Mouse (Mus musculus) embryonic facial prominence, embryonic 10.5 days (tissue): ENCODE measurements at regions not wholly inside any gene's neighbourhood (a gene's known extent, or its start where the extent isn't known, plus 50 kb on each side); places are given as distances from the start of the nearest gene placed in this dataset.
A peak's percentile ranks its signal among the peaks of the same experiment; 100 is the strongest.

Experiments
- DNase-seq: peaks from one replicate; pipeline ENCODE4 v3.0.0-alpha.2; 2017; ENCODE audit warnings: low spot score
- H3K27ac ChIP-seq: fragments of 300-500 bp; sonication (generic); replicated peaks from 2 replicates; pipeline ENCODE4 v1.5.1; 2016; ENCODE audit warnings: mild to moderate bottlenecking
- H3K27me3 ChIP-seq: fragments of 300-500 bp; sonication (generic); replicated peaks from 2 replicates; pipeline ENCODE4 v1.6.1; 2016; ENCODE audit warnings: low read depth, mild to moderate bottlenecking; ENCODE audit not compliant: poor library complexity, severe bottlenecking
- H3K36me3 ChIP-seq: fragments of 300-500 bp; sonication (generic); replicated peaks from 2 replicates; pipeline ENCODE4 v1.6.1; 2016; ENCODE audit warnings: mild to moderate bottlenecking, moderate library complexity
- H3K4me1 ChIP-seq: fragments of 300-500 bp; sonication (generic); 2 replicates; pipeline ENCODE4 v1.6.1; 2016
- H3K4me3 ChIP-seq: fragments of 300-500 bp; sonication (generic); 2 replicates; pipeline ENCODE4 v1.5.1; 2016; ENCODE audit warnings: mild to moderate bottlenecking, moderate library complexity
- H3K9me3 ChIP-seq: fragments of 300-500 bp; sonication (generic); 2 replicates; pipeline ENCODE4 v1.6.1; 2016; ENCODE audit warnings: mild to moderate bottlenecking
- WGBS: fragments of 180-500 bp; shearing (Covaris S2); methylation state at CpG from one replicate; pipeline ENCODE4 v1.1.7; 2016; 5-methylcytosine and 5-hydroxymethylcytosine counted together

GRCm38 (mm10) chr13:97462110-97462883 lies 221.4 kb downstream of the Enc1 start:
- 86% methylated on average over 13 of the region's 13 CpGs for WGBS
- Histone ChIP-seq H3K4me1 (0 out of 2 replicates have a peak, but pooled peaks cover 3% of the 10 kb centered on the region), H3K4me3 (no peak overlapping the region), H3K27ac (no peak overlapping the region), H3K9me3 (no peaks in the 10 kb centered on the region), H3K27me3 (no peaks in the 10 kb centered on the region), H3K36me3 (no peaks in the 10 kb centered on the region)
- no peak for DNase-seq

GRCm38 (mm10) chr13:97461207-97461606 lies 220.3 kb downstream of the Enc1 start:
- Histone ChIP-seq H3K36me3 (no peaks in the 10 kb centered on the region), H3K27ac (no peak overlapping the region; the same call in 1 of the 2 replicates), H3K9me3 (no peaks in the 10 kb centered on the region), H3K4me1 (peaks cover 3% of the 10 kb centered on the region; the same call in 1 of the 2 replicates), H3K4me3 (no peak overlapping the region), H3K27me3 (no peaks in the 10 kb centered on the region)
- DNase-seq: no peak
- 91% methylated on average over 4 of the region's 4 CpGs for WGBS

- Histone ChIP-seq H3K27ac (no peak overlapping the region), H3K4me1 (peaks cover 17% of the 10 kb centered on the region), H3K27me3 (no peaks in the 10 kb centered on the region), H3K9me3 (no peaks in the 10 kb centered on the region), H3K4me3 (no peak overlapping the region), H3K36me3 (no peaks in the 10 kb centered on the region)
- WGBS: 92% methylated on average over 7 of the region's 7 CpGs
- no peak for DNase-seq
Measured at GRCm38 (mm10) chr13:97459106-97459505, 218.2 kb downstream of the Enc1 start.

GRCm38 (mm10) chr13:97455961-97456360 lies 215.1 kb downstream of the Enc1 start:
- H3K27me3 ChIP-seq: no peaks in the 10 kb centered on the region
- no peaks in the 10 kb centered on the region for H3K36me3 ChIP-seq
- no peak for DNase-seq
- H3K4me3 ChIP-seq: no peak overlapping the region
- H3K4me1 ChIP-seq: peaks cover 36% of the 10 kb centered on the region
- 34% methylated on average over 6 of the region's 6 CpGs for WGBS
- no peak overlapping the region for H3K27ac ChIP-seq
- H3K9me3 ChIP-seq: no peaks in the 10 kb centered on the region

DNA sequence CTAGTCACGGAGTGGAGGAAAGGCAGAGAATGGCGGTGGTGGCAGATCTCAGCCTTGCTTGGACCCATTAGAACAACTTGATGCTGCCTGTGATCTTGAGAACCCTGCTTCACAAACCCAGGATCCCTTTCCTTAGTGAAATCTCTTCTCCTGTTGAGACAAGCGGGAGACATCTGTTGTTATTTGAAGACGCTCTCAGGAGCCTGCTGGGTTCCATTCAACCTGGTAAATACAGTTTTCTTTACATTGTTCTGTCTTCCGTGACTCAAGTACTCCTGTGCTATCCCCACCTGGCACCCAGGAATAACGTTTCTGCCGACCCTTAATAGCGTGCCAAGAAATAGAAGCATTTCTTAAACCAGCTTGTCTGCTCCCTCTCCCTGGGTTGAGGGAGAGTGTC lies 213.8 kb downstream of the Enc1 start:
- no peak overlapping the region for H3K27ac ChIP-seq
- WGBS: 67% methylated on average over 8 of the region's 8 CpGs
- no peaks in the 10 kb centered on the region for H3K9me3 ChIP-seq
- no peak for DNase-seq
- H3K4me3 ChIP-seq: no peak overlapping the region
- no peaks in the 10 kb centered on the region for H3K36me3 ChIP-seq
- H3K4me1 ChIP-seq: peaks cover 44% of the 10 kb centered on the region
- H3K27me3 ChIP-seq: no peaks in the 10 kb centered on the region

DNA sequence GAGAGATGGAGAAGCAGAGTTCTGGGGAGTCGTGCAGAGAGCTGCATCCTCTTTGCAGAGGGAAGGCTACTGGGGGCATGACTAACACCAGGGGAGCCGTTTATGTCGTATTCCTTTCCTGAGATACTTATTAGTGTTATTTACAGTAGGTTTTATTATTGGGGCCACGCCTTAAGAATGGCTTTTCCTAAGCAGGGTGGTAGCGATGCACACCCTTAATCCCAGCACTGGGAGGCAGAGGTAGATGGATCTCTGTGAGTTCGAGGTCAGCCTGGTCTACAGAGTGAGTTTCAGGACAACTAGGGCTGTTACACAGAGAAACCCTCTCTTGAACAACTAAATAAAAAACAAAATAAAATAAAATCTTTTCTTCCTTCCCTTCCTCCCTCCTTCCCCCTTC lies 212.6 kb downstream of the Enc1 start:
- Histone ChIP-seq H3K9me3 (no peaks in the 10 kb centered on the region), H3K27me3 (no peaks in the 10 kb centered on the region), H3K36me3 (no peaks in the 10 kb centered on the region), H3K4me1 (peaks cover 44% of the 10 kb centered on the region), H3K4me3 (no peak overlapping the region), H3K27ac (peak overlapping the region; percentile 65)
- 61% methylated on average over 6 of the region's 6 CpGs for WGBS
- DNase-seq: no peak

DNA sequence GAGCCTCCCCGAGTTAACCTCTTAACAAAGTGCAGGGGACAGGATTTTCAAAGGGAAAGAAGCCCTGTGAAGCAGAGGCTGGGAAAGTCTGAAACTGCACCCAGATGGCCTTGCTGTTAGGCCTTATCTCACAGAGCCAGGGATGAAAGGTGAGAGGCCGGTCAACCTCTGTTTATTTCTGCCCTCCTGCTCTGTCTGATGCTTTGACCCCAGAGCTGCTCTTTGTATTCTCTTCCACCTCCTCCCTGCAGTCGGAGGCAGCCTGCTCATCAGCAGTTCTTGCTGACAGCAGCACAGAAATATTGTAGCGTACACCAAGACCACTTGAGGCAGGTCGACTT lies 212.2 kb downstream of the Enc1 start:
- DNase-seq: no peak
- peaks cover 44% of the 10 kb centered on the region for H3K4me1 ChIP-seq
- H3K4me3 ChIP-seq: no peak overlapping the region
- H3K36me3 ChIP-seq: no peaks in the 10 kb centered on the region
- H3K27ac ChIP-seq: peak overlapping the region; percentile 65
- H3K9me3 ChIP-seq: no peaks in the 10 kb centered on the region
- H3K27me3 ChIP-seq: no peaks in the 10 kb centered on the region
- 9% methylated on average over 5 of the region's 5 CpGs for WGBS

DNA sequence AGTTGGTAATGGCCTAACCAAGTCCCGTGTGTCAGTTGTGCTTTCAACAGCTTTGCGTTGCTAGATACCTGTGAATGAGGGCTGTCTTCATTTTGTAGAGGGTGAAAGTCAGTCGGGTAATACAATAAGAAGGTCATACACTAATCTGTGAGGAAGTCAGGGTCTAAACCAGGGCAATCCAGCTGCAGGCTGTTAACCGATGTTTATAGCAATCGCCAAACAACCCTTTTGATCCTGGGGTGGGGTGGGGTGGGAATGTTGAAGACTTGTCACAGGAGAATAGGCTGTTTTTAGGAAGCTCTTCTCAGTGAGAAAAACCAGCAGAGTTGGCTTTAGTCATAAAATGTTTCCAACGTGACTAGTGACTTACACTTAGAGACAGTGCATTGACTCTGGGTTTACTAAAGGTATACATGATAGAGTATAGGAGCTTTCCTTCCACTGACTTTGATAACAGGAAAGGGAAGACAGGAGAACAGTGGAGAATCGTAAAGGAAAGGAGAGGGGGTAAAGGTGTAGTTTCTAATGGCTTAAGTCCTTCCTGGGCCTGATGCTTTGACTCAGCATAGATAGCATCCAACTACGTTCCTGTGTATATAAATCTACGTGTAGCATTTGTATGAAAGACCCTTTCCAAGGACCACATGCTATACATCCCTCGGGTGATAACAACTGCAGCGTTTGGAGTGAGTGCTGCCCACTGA lies 211.6 kb downstream of the Enc1 start:
- Histone ChIP-seq H3K4me3 (no peak overlapping the region), H3K4me1 (peaks cover 44% of the 10 kb centered on the region), H3K27me3 (no peaks in the 10 kb centered on the region), H3K27ac (peak overlapping the region; percentile 65), H3K9me3 (no peaks in the 10 kb centered on the region), H3K36me3 (no peaks in the 10 kb centered on the region)
- 38% methylated on average over 11 of the region's 11 CpGs for whole genome bisulfite sequencing
- no peak for DNase-seq

- no peak for DNase-seq
- Histone ChIP-seq H3K4me1 (peaks cover 44% of the 10 kb centered on the region), H3K36me3 (no peaks in the 10 kb centered on the region), H3K9me3 (no peaks in the 10 kb centered on the region), H3K27ac (no peak overlapping the region), H3K4me3 (no peak overlapping the region), H3K27me3 (no peaks in the 10 kb centered on the region)
- WGBS: 91% methylated on average over 10 of the region's 10 CpGs
Measured at GRCm38 (mm10) chr13:97451276-97451675, 210.4 kb downstream of the Enc1 start.

DNA sequence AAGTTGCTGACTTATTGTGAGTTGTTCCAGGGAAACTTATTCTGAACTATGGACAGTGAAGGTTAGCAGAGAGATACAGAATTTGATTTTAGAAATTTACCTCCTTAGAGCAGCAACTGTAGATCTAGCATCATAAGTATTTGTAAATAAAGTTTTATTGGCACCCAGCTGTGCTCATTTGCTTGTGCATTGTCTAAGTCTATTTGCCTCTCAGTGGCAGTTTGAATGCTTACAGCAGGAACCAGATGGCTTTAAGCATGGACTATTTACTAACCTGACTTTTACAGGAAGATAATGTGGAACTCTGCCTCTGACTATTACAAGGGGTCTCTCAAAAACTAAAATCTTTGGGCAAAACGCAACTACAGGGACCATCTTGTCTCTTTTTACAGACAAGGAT lies 207.2 kb downstream of the Enc1 start:
- Histone ChIP-seq H3K27ac (no peak overlapping the region), H3K4me3 (no peak overlapping the region), H3K27me3 (no peaks in the 10 kb centered on the region; the same call in 1 of the 2 replicates), H3K4me1 (peaks cover 27% of the 10 kb centered on the region), H3K36me3 (no peaks in the 10 kb centered on the region), H3K9me3 (no peaks in the 10 kb centered on the region)
- DNase-seq: no peak
- 88% methylated on average over 1 of the region's 1 CpGs for WGBS

- Histone ChIP-seq H3K36me3 (no peaks in the 10 kb centered on the region), H3K9me3 (no peaks in the 10 kb centered on the region), H3K27me3 (peaks cover 7% of the 10 kb centered on the region), H3K27ac (peak overlapping the region; percentile 57), H3K4me1 (peaks cover 44% of the 10 kb centered on the region), H3K4me3 (no peak overlapping the region)
- no peak for DNase-seq
- WGBS: 76% methylated on average over 14 of the region's 14 CpGs
Measured at GRCm38 (mm10) chr13:97443731-97444428, 203.0 kb downstream of the Enc1 start.

DNA sequence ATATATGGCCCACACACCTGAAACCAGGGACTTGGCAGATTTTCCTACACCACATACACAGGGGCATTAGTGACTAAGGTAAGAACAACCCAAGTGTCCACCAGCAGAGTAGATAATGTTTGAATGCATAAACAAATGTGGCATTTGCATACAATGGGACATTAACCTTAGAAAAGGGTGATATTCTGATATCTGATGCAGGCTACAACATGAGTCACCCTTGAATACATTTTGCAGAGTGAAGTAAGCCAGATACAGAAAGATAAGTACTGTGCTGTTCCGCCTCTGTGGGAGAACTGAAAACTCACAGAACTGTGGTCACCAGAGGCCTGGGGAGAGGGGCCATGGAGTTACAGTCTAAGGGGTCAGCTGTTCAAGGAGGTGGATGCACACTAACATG lies 201.9 kb downstream of the Enc1 start:
- Histone ChIP-seq H3K27me3 (peaks cover 7% of the 10 kb centered on the region), H3K27ac (peak overlapping the region; percentile 85), H3K4me1 (peaks cover 50% of the 10 kb centered on the region)

More for the DNA sequence above, 201.9 kb downstream of the Enc1 start:
- WGBS: 83% methylated on average over 1 of the region's 1 CpGs
- H3K36me3 ChIP-seq: no peaks in the 10 kb centered on the region
- H3K9me3 ChIP-seq: no peaks in the 10 kb centered on the region
- no peak for DNase-seq
- H3K4me3 ChIP-seq: no peak overlapping the region
